Mouse (Mus musculus) urinary bladder, postnatal 4 days (tissue): ENCODE data around the gene Ahr.
A peak's percentile ranks its signal among the peaks of the same experiment; 100 is the strongest.

Source experiments
- DNase-seq, 2 experiments: peaks; one replicate each; pipeline ENCODE4 v3.0.0; 2021 to 2022; ENCODE audit warnings: low spot score in 2 of 2

The Ahr gene

DNA sequence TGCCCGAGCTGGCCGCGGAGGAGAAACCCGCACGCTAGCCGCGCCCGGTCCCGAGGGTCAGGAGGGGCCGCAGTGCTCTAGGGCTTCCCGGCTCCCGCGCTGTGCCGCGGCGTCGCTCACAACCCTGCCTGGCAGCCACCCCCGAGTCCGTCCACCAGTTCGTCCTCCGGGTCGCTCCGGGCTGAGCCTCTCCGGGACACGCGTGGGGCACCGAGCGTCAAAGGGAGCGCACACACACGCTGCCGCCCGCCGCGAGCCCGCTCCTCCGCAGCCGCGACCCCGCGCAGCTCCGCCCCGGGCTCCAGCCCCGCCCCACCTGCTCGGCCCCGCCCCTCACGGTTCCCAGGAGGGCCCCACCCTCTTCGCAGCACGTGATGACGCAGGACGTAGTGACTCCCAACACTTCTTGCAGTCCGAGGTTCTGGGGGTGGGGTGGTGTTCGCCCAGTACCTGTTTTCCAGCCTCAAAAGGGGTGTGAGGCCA, at the start of gene Ahr:
Gene Ahr (minus strand): TSS at position 285 of the 483 bp plus-strand sequence.
- peak; percentile 82 to 88 for DNase-seq

DNA sequence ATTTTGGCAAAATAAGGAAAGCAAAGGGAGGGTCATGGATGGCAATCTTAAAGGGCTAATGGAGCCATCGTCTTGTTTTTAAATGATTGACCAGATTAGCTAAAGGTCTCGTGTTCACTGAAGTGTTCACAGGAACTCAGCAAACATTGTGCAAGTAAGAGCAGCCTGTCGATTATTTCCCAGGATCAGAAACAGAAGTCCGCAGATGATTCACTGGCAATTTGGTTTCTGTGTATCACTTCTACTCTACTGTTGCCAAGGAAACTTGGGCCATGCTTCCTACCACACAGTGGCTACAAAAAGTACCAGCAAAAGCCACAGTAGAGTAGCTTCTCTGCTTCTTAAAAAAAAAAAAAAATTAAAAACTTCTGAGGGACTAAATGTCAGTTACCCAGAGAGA, 44.0 kb upstream of the Ahr start:
- no peak for DNase-seq

- DNase-seq: no peak
These were observed 41.3 kb upstream of the Ahr start for GRCm38 (mm10) chr12:35576107-35576506.

GRCm38 (mm10) chr12:35573713-35574112, 38.9 kb upstream of the Ahr start:
- no peak for DNase-seq

DNA sequence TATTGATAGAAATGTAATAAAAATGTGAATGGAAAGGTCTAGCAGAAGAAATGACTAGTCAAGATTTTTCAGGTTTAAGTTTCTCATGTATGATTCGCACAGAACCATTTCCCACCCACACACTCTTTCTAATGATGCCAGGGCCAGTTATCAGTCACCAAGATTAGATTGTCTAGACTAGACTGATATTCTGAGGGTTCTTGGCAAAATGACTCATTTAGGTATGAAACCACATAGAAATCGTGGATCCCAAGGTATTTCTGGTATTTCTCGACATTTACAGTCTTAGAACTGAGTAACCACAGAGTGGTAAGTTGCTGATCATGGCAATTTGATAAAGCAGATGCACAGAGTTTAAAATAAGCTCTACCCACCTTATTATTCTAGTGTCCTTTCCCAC, 28.0 kb upstream of the Ahr start:
- no peak for DNase-seq

DNA sequence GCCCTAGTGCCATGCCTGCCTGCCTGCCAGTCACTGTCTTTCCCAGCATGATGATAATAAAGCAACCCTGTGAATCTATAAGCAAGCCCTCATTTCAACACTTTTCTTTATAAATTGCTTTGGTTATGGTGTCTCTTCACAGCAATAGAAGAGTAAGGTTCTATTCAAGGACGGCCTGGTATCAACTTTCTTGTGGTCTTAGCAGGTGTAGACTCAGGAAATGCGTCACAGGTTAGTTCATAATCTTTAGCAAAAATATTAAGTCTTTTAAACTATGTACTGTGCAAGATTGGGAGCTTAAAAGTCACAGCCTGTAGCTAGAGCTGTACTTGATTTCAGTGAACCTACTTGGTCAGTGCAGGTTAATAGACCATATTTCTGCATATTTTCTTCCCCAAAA, 24.0 kb upstream of the Ahr start:
- no peak for DNase-seq

- DNase-seq: no peak
These were observed 21.1 kb upstream of the Ahr start for GRCm38 (mm10) chr12:35555925-35556324.

- DNase-seq: no peak
These were observed 19.5 kb upstream of the Ahr start for GRCm38 (mm10) chr12:35554309-35554708.

DNA sequence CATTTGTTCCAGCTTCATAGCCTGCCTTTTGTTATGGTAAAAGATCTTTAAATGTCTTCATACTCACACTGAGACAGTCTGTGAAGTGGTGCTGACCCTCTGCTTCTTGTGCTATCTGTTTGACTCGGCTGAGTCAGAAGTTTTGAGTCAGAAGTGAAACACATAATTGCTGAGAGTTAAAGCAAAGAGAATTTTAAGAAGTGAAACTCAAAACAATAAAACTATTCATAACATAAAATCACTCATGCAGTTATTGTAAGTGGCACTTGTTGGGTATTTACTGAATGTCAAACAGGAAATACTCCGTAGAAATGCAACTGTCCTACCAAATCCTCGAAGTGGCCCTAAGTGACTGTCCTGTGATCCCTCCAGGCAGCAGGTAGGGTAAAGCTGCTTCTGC, 18.3 kb upstream of the Ahr start:
- no peak for DNase-seq

GRCm38 (mm10) chr12:35550299-35550698, 15.5 kb upstream of the Ahr start:
- DNase-seq: no peak

DNA sequence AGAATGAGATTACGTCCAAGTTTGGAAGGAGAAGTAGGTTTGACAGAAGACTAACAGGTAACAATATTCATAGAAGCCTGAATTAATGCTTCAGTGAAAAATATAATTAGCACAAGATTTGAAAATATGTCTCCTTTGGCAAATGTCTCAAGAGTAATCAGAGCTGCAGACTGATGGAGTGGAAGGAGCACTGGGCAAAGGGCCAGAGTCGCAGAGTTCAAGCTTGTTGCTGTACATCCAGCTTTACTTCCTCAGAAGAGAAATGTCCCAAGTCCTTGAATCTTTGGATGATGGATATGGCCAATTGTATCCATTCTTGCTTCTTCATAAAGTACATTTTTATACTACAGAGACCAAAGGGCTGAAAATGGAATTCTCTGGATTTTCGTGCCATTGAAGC, 8.0 kb upstream of the Ahr start:
- no peak for DNase-seq

DNA sequence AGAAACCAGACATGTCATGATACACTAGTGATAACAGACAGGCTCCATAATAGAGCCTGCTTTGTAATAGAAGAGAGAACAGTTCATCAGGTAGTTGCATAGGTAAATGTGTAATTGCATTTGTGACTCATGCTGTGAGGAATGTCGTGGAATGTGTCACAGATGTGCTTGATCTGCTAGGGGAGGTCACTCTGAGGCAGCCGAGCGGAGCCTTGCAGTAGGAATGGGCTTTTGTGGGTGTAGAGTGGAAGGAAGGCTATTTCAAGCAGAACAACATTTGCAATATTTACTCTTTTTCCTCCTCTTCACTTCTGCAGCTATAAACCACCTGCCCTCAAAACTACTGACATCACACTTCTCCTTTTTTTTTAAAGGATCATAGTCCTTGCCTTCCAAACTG, 4.0 kb upstream of the Ahr start:
- no peak for DNase-seq

GRCm38 (mm10) chr12:35534114-35534753, 604 bp downstream of the Ahr start:
- peak in 1 of 2 experiments; percentile 29 for DNase-seq

GRCm38 (mm10) chr12:35533748-35534113, 1.1 kb downstream of the Ahr start:
- DNase-seq: no peak

GRCm38 (mm10) chr12:35533133-35533532, 1.7 kb downstream of the Ahr start:
- DNase-seq: no peak

DNA sequence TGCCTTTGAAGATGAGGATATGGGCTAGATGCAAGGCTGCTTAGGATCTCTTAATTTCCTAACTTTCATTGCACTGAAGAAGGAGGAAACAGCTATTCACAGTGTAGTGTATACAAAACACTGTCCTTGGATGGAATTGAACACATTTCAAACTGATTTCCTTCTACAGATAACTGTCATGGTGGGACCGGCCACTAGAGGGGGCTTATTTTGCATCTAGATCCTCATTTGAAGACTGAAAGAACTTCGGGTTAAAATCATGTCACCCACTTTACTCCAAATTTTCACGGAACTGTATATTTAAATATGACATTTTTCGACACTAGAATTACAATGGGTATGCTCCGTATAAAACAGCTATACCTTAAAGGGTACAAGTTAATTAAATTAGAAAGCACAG, 2.7 kb downstream of the Ahr start:
- peak; percentile 28 to 74 for DNase-seq

- no peak for DNase-seq
These were observed 4.3 kb downstream of the Ahr start for GRCm38 (mm10) chr12:35530587-35530986.

GRCm38 (mm10) chr12:35527429-35527828, 7.4 kb downstream of the Ahr start:
- DNase-seq: no peak

DNA sequence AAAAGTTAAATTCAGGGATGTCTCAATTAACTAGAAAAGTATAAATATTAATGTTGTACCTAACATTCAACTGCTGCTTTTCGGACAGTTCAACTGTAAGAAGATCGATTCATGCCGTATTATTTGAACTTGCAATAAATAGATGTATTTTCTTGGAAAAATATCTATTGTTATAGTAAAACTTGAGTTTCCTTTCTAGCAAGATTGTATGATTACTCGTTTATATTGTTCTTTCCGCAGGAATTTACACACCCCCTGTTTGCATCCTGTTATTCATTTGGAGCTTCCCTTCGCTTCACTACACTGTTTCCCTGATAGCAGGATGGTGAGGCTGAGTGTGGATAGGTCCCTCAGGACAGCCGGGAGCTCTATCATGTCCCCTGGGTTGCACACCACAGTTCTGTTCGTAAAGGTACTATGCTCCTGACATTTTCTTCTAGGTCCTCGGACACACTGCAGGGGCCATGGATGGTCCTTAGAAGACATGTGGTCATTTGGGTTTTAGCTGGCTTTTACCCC, 12.2 kb downstream of the Ahr start:
- DNase-seq: no peak

DNA sequence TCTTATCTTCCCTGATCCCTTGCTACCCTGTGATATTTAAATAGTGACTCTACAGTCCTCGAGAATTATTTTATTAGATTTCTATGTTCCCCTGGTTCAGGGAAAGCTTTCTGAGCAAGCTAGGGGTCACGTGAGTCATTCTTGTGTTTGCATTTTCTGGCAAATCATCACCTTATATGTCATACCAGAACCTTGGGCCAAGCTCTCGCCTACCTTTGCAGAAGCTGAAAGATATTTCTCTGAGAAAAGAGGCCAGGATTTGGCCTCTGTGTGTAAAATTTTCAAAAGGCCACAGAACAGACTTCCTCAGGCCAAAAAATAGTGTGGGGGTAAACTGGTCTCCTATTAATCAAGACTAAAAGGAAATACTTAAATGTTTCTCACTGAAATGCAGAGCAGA, 19.2 kb downstream of the Ahr start:
- DNase-seq: no peak

GRCm38 (mm10) chr12:35514671-35515070, 20.2 kb downstream of the Ahr start:
- no peak for DNase-seq

GRCm38 (mm10) chr12:35510711-35511110, 24.1 kb downstream of the Ahr start:
- no peak for DNase-seq

DNA sequence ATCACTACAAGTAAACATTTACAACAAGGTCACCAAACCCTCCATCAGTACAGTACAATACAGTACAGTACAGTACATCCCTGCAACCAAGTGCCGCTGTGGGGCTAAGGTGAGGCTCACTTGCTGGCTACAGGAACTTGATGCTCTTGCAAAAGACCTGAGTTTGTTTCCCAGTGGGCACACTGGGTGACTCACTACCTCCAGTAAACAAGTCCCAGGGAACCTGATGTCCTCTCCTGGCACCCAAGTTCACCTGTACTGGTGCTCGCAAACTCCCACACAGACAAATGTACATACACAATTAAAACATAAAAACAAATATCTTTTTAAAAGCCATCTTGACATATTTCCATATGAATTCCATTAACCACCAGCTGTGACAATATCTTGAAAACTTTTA, 28.5 kb downstream of the Ahr start:
- no peak for DNase-seq

GRCm38 (mm10) chr12:35504081-35504480, 30.8 kb downstream of the Ahr start:
- DNase-seq: peak in 1 of 2 experiments; percentile 15
